Mouse (Mus musculus) testis, adult 2 months (tissue): ENCODE measurements around the gene Uri1.

ENCODE experiments used
- CTCF ChIP-seq: fragments of 200-500 bp; IDR thresholded peaks from 2 replicates; pipeline ENCODE4 v1.5.1; 2012; ENCODE audit warnings: low read depth, mild to moderate bottlenecking, inconsistent platforms, low read length, moderate library complexity; ENCODE audit not compliant: control insufficient read depth, insufficient read depth, insufficient replicate concordance
- POLR2A ChIP-seq: fragments of 200-500 bp; IDR thresholded peaks from 2 replicates; pipeline ENCODE4 v1.6.1; 2012; ENCODE audit warnings: low read depth, mild to moderate bottlenecking, inconsistent platforms, low read length, moderate library complexity; ENCODE audit not compliant: control insufficient read depth

GRCm38 (mm10) chr7:37992861-37993260 is 30.5 kb downstream of the Uri1 start:
- TF ChIP-seq POLR2A (no peak), CTCF (no peak)
